Mouse (Mus musculus): Measurements from ENCODE around the gene Bub1b.

GRCm38 (mm10) chr2:118572183-118572836 is 25.7 kb upstream of the Bub1b start:
- TF ChIP-seq POLR2A (IDR thresholded peaks at IDR 0.05; ENCODE audit: low read depth, low read length) (no peak), CTCF (IDR thresholded peaks at IDR 0.05; ENCODE audit: borderline replicate concordance, insufficient read depth, low read length) (no peak)
